Mouse (Mus musculus): Measurements from ENCODE around the gene Parp8.

DNA sequence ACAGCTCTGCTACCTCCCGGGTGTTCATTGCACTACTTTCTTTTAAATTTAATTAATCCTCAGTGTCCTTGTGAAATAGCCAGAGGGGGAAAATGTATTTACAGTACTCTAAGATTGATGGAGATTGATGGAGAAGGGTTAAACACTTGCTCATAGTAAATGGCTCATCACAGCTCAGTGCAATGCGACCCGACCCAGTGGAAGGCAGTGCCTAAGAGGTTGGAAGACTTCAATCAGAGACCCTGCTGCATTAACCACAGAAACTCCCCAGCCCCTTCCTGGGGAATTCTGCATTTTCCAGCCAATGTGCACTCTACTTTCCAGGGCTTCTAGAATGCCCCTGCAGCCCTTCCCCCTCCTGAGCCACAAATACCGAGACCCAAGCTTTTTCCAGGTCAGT lies 18.7 kb downstream of the Parp8 start:
- TF ChIP-seq CTCF (IDR thresholded peaks at IDR 0.05) (no peak), POLR2A (IDR thresholded peaks at IDR 0.05; ENCODE audit: insufficient read depth, low read depth, low read length) (no peak), EP300 (IDR thresholded peaks at IDR 0.05; ENCODE audit: insufficient read depth, low read depth, low read length) (no peak)

All from heart, adult 2 months (tissue).